Mouse (Mus musculus): Measurements from ENCODE around the gene Atp6ap2.
"Not testable (repeated sequence)": the region's sequence is repeated elsewhere in the genome, so short reads cannot be mapped to it uniquely, and the experiment has no call there.

DNA sequence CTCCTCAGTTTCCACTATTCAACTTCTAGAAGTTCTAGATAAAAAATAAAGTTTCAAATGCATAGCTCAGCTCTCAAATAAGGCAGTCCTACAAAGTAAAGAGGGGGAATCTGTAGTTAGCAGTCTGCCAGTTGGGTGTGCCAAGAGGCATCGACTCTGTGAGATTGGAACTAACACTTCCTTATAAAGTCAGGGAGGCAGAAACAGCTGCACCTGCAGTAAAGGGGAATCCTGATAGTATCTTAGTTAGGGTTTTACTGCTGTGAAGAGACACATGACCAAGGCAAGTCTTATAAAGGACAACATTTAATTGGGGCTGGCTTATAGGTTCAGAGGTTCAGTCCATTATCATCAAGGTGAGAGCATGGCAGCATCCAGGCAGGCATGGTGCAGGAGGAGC is 24.8 kb downstream of the Atp6ap2 start:
- TF ChIP-seq POLR2A (IDR thresholded peaks at IDR 0.05; ENCODE audit: low read depth, low read length); CTCF (IDR thresholded peaks at IDR 0.05; ENCODE audit: extremely low read depth, insufficient read depth, insufficient read length, insufficient replicate concordance): not testable (repeated sequence)

All from spleen, adult 2 months (tissue).